Mouse (Mus musculus) forebrain, embryonic 12.5 days (tissue): ENCODE data around the gene Morn5. TPM values are rescaled to one million over a fixed set of nuclear protein-coding genes. Genes with fewer than 3 reads are reported as not detected.

ENCODE experiments used
- ATAC-seq: fragments of 200-750 bp; cut with Nextera tagmentation; 2 replicates; pipeline ENCODE4 v1.8.0; 2017; ENCODE audit warnings: moderate TSS enrichment; ENCODE audit not compliant: low FRiP score
- H3K27ac ChIP-seq: fragments of 300-500 bp; sonication (generic); 2 replicates; pipeline ENCODE4 v1.5.1; 2016; ENCODE audit warnings: mild to moderate bottlenecking
- H3K27me3 ChIP-seq: fragments of 300-500 bp; sonication (generic); 2 replicates; pipeline ENCODE4 v1.6.1; 2016; ENCODE audit warnings: mild to moderate bottlenecking
- H3K36me3 ChIP-seq: fragments of 300-500 bp; sonication (generic); replicated peaks from 2 replicates; pipeline ENCODE4 v1.6.1; 2016; ENCODE audit warnings: mild to moderate bottlenecking
- H3K4me1 ChIP-seq: fragments of 300-500 bp; sonication (generic); 2 replicates; pipeline ENCODE4 v1.6.1; 2016
- H3K4me2 ChIP-seq: fragments of 300-500 bp; sonication (generic); 2 replicates; pipeline ENCODE4 v1.6.1; 2016; ENCODE audit warnings: mild to moderate bottlenecking, moderate library complexity
- H3K4me3 ChIP-seq: fragments of 300-500 bp; sonication (generic); replicated peaks from 2 replicates; pipeline ENCODE4 v1.5.1; 2016; ENCODE audit warnings: mild to moderate bottlenecking
- H3K9ac ChIP-seq: fragments of 300-500 bp; sonication (generic); 2 replicates; pipeline ENCODE4 v1.6.1; 2016; ENCODE audit warnings: mild to moderate bottlenecking
- H3K9me3 ChIP-seq: fragments of 300-500 bp; sonication (generic); 2 replicates; pipeline ENCODE4 v1.6.1; 2016
- WGBS: fragments of 180-500 bp; shearing (Covaris S2); methylation state at CpG from one replicate; pipeline ENCODE4 v1.1.7; 2016; 5-methylcytosine and 5-hydroxymethylcytosine counted together
- polyA plus RNA-seq: library from polyadenylated mRNA; unstranded; fragments of >200 nt; fragmentation: Nextera tagmentation; extraction: Ambion mirVana; gene quantifications from 2 replicates; pipeline ENCODE4 v1.2.1, GENCODE M21; 2016

Gene Morn5
- 0.69 and 1.3 TPM in 2 replicates for polyA plus RNA-seq

DNA sequence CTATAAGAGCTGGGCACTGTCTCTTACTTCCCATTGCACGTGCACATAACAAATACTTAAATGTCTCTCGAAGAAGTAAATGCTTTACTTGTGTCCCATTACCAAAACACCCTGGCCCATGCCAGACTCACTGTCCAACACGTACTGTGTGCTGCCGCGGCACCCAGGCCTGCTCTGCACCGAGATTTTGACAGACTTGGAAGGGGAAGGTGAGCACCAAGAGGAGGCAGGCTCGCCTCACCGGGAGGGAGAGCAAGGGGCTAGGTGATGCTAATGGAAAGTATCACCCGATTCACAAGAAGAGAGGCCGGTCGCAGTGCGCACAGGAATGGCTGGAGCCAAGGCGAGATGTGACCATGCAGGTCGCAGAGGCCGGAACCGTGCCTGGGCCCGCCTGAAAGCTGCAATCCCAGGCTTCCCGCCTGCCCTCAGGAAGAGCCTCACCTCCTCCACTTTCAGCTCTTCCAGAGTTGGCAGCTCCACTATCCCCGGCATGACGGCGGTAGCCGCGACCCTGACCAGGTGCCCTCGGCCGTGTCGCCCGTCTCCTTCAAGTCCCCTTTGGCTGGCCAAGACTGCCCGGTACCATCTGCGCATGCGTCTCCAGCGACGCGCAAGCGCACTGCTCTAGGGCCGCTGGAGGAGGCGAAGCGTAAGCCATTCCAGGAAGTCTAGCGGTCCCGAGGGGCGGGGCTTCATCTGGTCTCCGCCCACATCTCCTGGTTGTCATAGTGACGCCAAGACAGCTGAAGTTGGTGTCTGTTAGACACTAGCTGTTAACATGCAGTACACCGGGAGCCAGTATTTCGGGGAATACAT, at the start of gene Morn5, which contains the start of gene Ndufa8:
Gene Morn5, plus strand, starts transcription at position 711 of the 819 bp plus-strand sequence.
Gene Ndufa8, minus strand, starts transcription at position 659 of the 819 bp plus-strand sequence.
- no peak within 1 kb of the TSS for H3K27ac ChIP-seq
- peaks cover 3% of the 10 kb centered on the region for H3K36me3 ChIP-seq
- WGBS, result 1% methylated on average over 44 of the region's 44 CpGs

DNA sequence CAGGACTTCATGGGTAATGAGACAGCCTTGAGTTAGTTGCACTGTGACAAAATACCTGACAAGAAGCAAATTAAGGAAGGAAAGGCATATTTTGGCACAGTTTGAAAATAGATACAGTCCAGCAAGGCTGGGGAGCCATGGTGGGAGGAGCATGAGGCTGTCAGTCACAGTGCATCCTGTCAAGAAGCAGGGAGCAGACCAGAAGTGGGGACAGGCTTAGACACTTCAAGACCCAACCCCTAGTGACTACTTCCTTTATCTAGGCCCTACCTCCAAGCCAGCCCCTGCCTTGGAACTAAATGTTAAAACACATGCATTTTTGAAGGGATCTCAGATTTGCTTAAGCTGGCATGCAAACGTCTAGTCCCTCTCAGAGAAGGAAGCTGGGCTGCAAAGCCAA, 48.9 kb upstream of the Morn5 start:
- H3K4me1 ChIP-seq, result peaks cover 7% of the 10 kb centered on the region
- WGBS, result 50% methylated on average over 1 of the region's 1 CpGs
- no peak overlapping the region for H3K27ac ChIP-seq
- H3K4me3 ChIP-seq, result no peak overlapping the region
- no peak for ATAC-seq
- H3K4me2 ChIP-seq, result no peak overlapping the region
- no peaks in the 10 kb centered on the region for H3K36me3 ChIP-seq
- no peaks in the 10 kb centered on the region for H3K27me3 ChIP-seq
- no peaks in the 10 kb centered on the region for H3K9me3 ChIP-seq
- H3K9ac ChIP-seq, result no peak overlapping the region

More for the DNA sequence above, at the start of gene Morn5, which contains the start of gene Ndufa8:
- peak; percentile 98 for ATAC-seq
- Histone ChIP-seq H3K9me3 (no peaks in the 10 kb centered on the region), H3K27me3 (peaks cover 7% of the 10 kb centered on the region; the same call in 1 of the 2 replicates), H3K9ac (peak within 1 kb of the TSS; percentile 72), H3K4me1 (peaks cover 11% of the 10 kb centered on the region), H3K4me2 (peak within 1 kb of the TSS; percentile 83), H3K4me3 (peak within 1 kb of the TSS; percentile 80)

DNA sequence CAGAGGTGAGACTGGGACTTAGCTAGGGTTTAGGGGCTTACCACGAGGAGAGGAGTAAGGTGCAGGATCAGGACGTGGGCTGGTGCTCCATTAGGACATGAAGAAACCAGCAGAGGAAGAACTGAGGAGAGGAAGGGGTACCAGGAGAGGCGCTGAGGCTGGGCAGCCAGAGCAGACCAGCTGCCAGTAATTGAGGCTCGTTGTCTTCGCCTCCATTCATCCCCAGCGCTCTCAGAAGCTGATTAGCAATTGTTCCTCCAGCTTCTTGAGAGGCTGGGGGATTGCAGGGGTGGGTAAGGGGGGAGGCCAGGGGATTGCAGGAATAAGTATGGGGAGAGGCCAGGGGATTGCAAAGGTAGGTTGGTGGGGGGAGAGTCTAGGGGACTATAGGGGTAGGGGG, 47.1 kb upstream of the Morn5 start:
- H3K4me3 ChIP-seq, result no peak overlapping the region
- no peak overlapping the region for H3K4me2 ChIP-seq
- 21% methylated on average over 6 of the region's 6 CpGs for WGBS
- H3K9ac ChIP-seq, result no peak overlapping the region
- no peaks in the 10 kb centered on the region for H3K36me3 ChIP-seq
- H3K4me1 ChIP-seq, result peaks cover 7% of the 10 kb centered on the region
- H3K9me3 ChIP-seq, result no peaks in the 10 kb centered on the region
- H3K27ac ChIP-seq, result no peak overlapping the region
- 0 out of 2 replicates have a peak, but pooled peaks have one; percentile 37 for ATAC-seq
- no peaks in the 10 kb centered on the region for H3K27me3 ChIP-seq

DNA sequence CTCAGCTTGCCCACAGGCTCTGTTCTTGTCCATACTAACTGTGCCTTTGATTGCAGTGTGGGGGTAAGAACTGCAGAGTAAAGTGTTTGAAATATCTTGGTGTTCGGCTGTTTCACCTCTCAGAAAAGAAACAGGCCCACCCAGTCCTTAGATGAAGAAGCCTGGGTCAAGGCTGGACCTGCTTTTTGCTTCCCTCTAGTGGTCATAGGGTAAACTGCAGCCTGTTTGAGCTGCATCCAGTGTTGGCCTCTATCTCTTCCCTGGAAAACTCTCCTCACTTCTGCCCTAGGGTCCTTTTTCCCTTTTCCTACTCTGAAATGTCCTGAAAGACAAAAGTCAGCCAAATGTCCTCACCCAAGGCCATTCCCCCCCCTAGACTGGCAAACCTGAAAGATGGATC, 41.2 kb upstream of the Morn5 start:
- H3K4me3 ChIP-seq, result no peak overlapping the region
- H3K27me3 ChIP-seq, result peaks cover 31% of the 10 kb centered on the region
- H3K9me3 ChIP-seq, result no peaks in the 10 kb centered on the region
- H3K4me1 ChIP-seq, result peaks cover 12% of the 10 kb centered on the region
- H3K27ac ChIP-seq, result no peak overlapping the region
- ATAC-seq, result no peak
- WGBS, result 41% methylated on average over 1 of the region's 1 CpGs
- H3K9ac ChIP-seq, result no peak overlapping the region
- no peak overlapping the region for H3K4me2 ChIP-seq
- no peaks in the 10 kb centered on the region for H3K36me3 ChIP-seq

DNA sequence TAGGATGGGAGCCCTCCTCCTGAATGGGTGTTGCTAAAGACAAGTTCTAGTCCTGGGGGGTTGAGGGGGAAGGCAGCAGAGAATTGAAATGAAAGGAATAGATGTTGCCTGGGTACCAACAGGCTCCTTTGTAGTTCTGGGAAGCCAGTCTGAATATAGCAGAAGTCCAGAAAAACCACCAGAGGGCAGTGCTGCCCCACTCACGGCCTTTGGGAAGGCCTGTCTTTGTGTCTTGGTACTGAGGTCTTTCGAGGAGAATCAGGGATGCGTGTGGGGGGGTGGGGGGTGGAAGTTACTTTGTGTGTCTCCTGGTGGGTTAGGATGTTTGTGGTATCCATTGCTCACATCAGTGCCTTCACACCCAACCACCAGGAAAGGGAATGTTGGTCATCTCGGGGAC, 39.9 kb upstream of the Morn5 start:
- no peak overlapping the region for H3K4me2 ChIP-seq
- ATAC-seq, result peak; percentile 58
- H3K27ac ChIP-seq, result no peak overlapping the region
- H3K9ac ChIP-seq, result no peak overlapping the region
- peaks cover 12% of the 10 kb centered on the region; the same call in 1 of the 2 replicates for H3K4me1 ChIP-seq
- no peak overlapping the region for H3K4me3 ChIP-seq
- H3K9me3 ChIP-seq, result no peaks in the 10 kb centered on the region
- H3K36me3 ChIP-seq, result no peaks in the 10 kb centered on the region
- 25% methylated on average over 4 of the region's 4 CpGs for WGBS
- H3K27me3 ChIP-seq, result peaks cover 32% of the 10 kb centered on the region

DNA sequence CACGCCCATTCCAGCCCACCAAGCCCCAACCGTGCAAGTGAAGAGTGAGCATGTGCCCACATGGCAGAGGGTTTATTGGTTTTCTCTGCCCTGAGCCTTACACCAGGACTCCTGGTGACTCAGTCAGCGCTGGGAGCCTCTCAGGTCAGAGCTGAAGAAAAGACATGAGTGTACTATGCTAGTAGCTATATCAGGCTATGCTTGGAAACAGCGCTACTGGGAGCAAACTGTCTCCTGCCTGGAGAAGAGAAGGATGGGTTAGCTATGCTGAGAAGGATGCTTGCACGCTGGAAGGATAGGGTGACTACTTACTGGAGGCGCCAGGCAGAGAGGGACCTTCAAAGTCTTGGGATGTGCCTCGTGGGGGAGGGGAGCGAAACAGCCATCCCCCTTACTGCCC, 38.7 kb upstream of the Morn5 start:
- 39% methylated on average over 8 of the region's 8 CpGs for WGBS
- no peak for ATAC-seq
- Histone ChIP-seq H3K36me3 (no peaks in the 10 kb centered on the region), H3K27ac (peak overlapping the region; percentile 67), H3K9ac (no peak overlapping the region; the same call in 1 of the 2 replicates), H3K4me2 (peak overlapping the region; percentile 81), H3K9me3 (no peaks in the 10 kb centered on the region), H3K4me3 (0 out of 2 replicates have a peak overlapping the region, but pooled peaks have one; percentile 41), H3K27me3 (peaks cover 32% of the 10 kb centered on the region), H3K4me1 (peaks cover 12% of the 10 kb centered on the region; the same call in 1 of the 2 replicates)

DNA sequence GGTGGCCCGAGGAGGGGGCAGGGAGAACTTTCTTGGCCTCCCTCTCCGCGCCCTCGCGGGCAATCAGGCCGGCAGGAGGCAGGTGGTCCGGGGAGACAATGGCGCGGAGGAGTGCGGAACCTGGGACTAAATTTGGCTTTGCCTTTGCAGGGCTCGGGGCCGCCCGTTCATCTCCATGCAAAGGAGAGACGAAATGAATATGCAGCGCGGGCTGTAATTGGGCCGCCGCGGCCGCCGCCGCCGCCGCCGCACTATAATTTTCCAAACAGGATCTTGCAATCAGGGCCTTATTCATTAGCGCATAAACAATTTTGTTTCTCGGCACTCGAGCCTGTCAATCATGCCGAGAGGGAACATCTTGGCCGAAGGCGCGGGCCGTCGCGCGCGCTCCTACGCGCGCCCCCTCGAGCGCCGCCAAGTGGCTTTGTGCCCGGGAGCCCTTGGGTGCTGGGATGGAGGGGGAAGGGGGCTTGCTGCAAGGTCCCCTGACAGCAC, 37.9 kb upstream of the Morn5 start:
- H3K36me3 ChIP-seq, result no peaks in the 10 kb centered on the region
- H3K9ac ChIP-seq, result peak overlapping the region; percentile 58
- peak overlapping the region; percentile 41 for H3K4me3 ChIP-seq
- H3K9me3 ChIP-seq, result no peaks in the 10 kb centered on the region
- peak overlapping the region; percentile 67 for H3K27ac ChIP-seq
- peaks cover 32% of the 10 kb centered on the region for H3K27me3 ChIP-seq
- peak overlapping the region; percentile 81 for H3K4me2 ChIP-seq
- H3K4me1 ChIP-seq, result peaks cover 12% of the 10 kb centered on the region; the same call in 1 of the 2 replicates
- under 1% methylated on average over 44 of the region's 44 CpGs for WGBS
- ATAC-seq, result peak; percentile 39

DNA sequence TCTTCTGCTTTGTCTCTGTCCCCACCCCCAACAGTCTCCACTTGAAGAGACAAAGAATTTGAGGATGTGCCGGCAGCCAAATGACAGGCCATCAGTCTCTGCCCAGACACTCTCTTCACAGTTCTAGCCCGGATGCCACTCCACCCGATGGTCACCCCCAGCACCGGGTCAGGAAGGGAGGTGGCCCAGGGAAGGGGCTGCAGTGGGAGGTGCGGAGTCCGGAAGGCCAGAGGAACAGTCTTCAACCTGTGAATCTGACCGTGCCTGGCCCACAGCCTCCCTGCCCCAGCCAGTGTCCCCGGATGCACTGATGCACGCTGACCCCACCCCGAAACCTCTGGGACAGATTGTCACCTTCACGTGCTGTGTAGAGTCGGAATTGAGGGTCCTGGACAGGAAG, 36.2 kb upstream of the Morn5 start:
- Histone ChIP-seq H3K4me3 (no peak overlapping the region), H3K27me3 (peaks cover 32% of the 10 kb centered on the region), H3K36me3 (no peaks in the 10 kb centered on the region), H3K27ac (no peak overlapping the region), H3K4me2 (no peak overlapping the region), H3K9ac (no peak overlapping the region), H3K9me3 (no peaks in the 10 kb centered on the region), H3K4me1 (peaks cover 12% of the 10 kb centered on the region; the same call in 1 of the 2 replicates)
- ATAC-seq, result no peak
- 71% methylated on average over 12 of the region's 12 CpGs for WGBS

DNA sequence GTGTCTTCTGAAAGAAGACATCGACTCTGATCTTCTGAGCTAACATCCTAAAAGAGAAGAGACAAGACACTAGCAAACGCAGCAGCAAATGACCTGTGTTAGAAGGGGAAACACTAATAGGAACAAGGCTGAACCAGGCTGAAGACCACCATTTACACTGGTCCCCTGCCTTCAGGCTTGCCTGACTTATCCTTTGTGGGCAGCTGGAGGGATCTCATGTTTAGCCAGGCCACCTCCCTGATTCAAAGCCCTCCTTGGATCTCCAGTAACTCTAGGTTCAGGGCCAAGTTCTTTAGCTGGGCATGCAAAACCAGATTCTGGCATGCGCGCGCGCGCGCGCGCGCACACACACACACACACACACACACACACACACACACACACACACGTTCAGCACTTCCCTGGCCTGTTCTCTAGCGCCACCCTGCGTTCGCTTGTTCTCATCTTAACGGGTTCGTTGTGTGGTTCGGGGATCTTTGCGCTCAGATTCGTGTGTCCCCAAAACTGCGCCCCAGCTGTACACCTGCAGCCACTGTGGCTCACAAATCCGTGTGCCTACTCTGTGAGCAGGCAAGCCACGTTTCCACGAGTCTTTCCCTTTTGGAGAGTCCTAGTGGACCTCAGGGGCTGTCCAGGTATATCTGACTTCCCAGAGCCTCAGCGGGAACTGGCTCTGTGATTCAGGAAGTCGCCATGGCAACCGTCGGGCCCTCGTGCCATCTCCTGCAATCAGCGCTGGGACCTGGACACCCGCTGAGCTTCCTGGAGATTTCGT, 27.7 kb upstream of the Morn5 start:
- peaks cover 15% of the 10 kb centered on the region for H3K27me3 ChIP-seq
- peaks cover 10% of the 10 kb centered on the region for H3K4me1 ChIP-seq
- H3K9ac ChIP-seq, result peak overlapping the region; percentile 40
- no peaks in the 10 kb centered on the region for H3K9me3 ChIP-seq
- H3K36me3 ChIP-seq, result no peaks in the 10 kb centered on the region
- 10% methylated on average over 32 of the region's 32 CpGs for WGBS
- no peak overlapping the region for H3K27ac ChIP-seq
- ATAC-seq, result peak; percentile 72
- H3K4me2 ChIP-seq, result peak overlapping the region; percentile 56
- peak overlapping the region; percentile 29 for H3K4me3 ChIP-seq

DNA sequence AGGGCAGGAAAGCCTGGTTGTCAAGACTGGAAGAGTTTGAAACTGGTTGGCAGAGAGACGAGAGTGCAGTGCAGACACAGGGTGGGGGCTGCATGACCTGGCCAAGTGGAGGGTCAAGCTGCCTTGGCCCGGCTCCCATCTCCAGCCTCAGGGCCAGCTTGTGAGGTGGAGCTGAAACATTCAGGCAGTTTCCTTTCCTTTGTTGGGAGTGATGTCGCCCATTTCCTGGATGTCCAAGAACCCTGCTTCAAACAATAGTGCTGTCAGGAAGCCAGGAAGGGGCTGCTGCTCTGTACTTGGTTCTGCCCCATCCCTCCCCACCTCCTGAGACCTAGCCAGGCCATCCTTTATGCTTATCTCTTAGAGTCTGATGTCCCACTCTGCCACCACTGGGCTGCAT, 26.0 kb upstream of the Morn5 start:
- no peak overlapping the region for H3K4me3 ChIP-seq
- no peak for ATAC-seq
- H3K27me3 ChIP-seq, result peaks cover 15% of the 10 kb centered on the region
- no peak overlapping the region for H3K4me2 ChIP-seq
- H3K27ac ChIP-seq, result no peak overlapping the region
- no peaks in the 10 kb centered on the region for H3K9me3 ChIP-seq
- no peaks in the 10 kb centered on the region for H3K36me3 ChIP-seq
- no peak overlapping the region for H3K9ac ChIP-seq
- 71% methylated on average over 3 of the region's 3 CpGs for whole genome bisulfite sequencing
- peaks cover 10% of the 10 kb centered on the region for H3K4me1 ChIP-seq

DNA sequence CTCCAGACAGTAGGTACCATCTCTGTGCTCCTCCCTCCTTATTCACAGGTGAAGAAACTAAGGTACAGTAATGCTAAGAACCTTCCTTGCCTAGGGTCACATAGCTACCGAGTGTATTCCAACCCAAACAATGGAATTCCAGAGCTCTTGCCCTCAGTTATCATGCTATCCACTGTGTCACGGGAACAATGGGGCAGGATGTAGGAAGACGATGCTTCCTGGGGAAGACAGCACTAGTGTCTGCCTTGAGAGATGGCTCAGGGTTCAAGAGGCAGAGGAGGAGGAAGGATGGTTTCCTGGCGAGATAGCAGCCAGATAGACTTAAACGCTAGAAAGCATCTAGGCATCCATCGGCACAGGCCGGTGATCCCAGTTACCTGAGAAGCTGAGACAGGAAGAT, 16.4 kb upstream of the Morn5 start:
- Histone ChIP-seq H3K9me3 (no peaks in the 10 kb centered on the region), H3K27me3 (no peaks in the 10 kb centered on the region), H3K4me1 (peaks cover 6% of the 10 kb centered on the region; the same call in 1 of the 2 replicates), H3K4me3 (no peak overlapping the region), H3K27ac (no peak overlapping the region), H3K4me2 (no peak overlapping the region), H3K36me3 (peaks cover 31% of the 10 kb centered on the region), H3K9ac (no peak overlapping the region)
- no peak for ATAC-seq
- WGBS, result 88% methylated on average over 7 of the region's 7 CpGs

DNA sequence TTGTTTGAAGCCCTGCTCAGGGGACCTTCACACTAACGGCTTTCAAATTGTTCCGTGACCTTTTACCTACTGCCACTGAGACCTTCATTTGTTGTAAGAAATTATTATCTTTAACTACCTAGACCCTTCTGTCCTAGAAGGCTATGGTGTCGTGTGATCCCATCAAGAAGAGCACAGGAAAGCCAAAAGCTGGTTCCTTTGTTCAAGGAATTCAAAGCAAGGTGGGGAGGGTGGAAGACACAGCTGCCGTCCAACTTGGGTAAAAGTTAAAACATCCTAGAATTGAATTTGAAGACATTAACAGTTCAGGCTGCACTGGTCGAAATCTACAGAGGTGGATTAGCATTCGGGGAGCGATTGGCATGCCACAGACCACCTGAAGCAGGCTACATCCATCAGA, 15.3 kb upstream of the Morn5 start:
- H3K9ac ChIP-seq, result no peak overlapping the region
- no peak for ATAC-seq
- H3K4me2 ChIP-seq, result no peak overlapping the region
- H3K36me3 ChIP-seq, result peaks cover 37% of the 10 kb centered on the region
- H3K27ac ChIP-seq, result no peak overlapping the region
- H3K4me1 ChIP-seq, result peaks cover 6% of the 10 kb centered on the region; the same call in 1 of the 2 replicates
- no peaks in the 10 kb centered on the region for H3K27me3 ChIP-seq
- no peak overlapping the region for H3K4me3 ChIP-seq
- no peaks in the 10 kb centered on the region for H3K9me3 ChIP-seq
- 80% methylated on average over 7 of the region's 7 CpGs for WGBS
